8 mouse cellular contexts compared by ENCODE assay signal in genomic region chr11:54438366-54438781, GRCm38 (mm10). TPM values are rescaled to one million over a fixed set of nuclear protein-coding genes. Genes with fewer than 3 reads are reported as not detected.
DNase-seq lines count a peak whose midpoint lies in the region; ATAC-seq lines count a peak whose summit lies in the region.

No protein-coding gene starts in this region.

- peak overlapping the region; percentile 66 for H3K4me2 ChIP-seq in kidney, embryonic 16.5 days (replicated peaks; ENCODE audit: low read depth, low read length)
- H3K4me2 ChIP-seq in liver, embryonic 16.5 days (ENCODE audit: low read depth, low read length) = peak overlapping the region; percentile 63
- peak overlapping the region; percentile 70 for H3K4me2 ChIP-seq in neural tube, embryonic 11.5 days (ENCODE audit: low read depth)

- WGBS in kidney, embryonic 16.5 days = under 1% methylated on average over 46 of the region's 47 CpGs
- WGBS in liver, embryonic 16.5 days (ENCODE audit: insufficient replicate concordance) = under 1% methylated on average over 47 of the region's 47 CpGs
- under 1% methylated on average over 32 of the region's 47 CpGs for WGBS in neural tube, embryonic 11.5 days

- H3K36me3 ChIP-seq in kidney, embryonic 16.5 days (ENCODE audit: insufficient read depth, low read length) = no peaks in the 10 kb centered on the region
- H3K36me3 ChIP-seq in liver, embryonic 16.5 days (ENCODE audit: control insufficient read depth, insufficient read depth) = no peaks in the 10 kb centered on the region
- no peaks in the 10 kb centered on the region for H3K36me3 ChIP-seq in neural tube, embryonic 11.5 days (ENCODE audit: control insufficient read depth, insufficient read depth, low read length)

- peaks cover 17% of the 10 kb centered on the region for H3K4me1 ChIP-seq in kidney, embryonic 16.5 days (ENCODE audit: insufficient read depth, low read length)
- peaks cover 8% of the 10 kb centered on the region for H3K4me1 ChIP-seq in liver, embryonic 16.5 days (ENCODE audit: control insufficient read depth, low read depth, low read length)
- peaks cover 11% of the 10 kb centered on the region for H3K4me1 ChIP-seq in neural tube, embryonic 11.5 days (ENCODE audit: control insufficient read depth, insufficient read depth, low read length)

- peak overlapping the region; percentile 92 for H3K4me3 ChIP-seq in kidney, embryonic 16.5 days (ENCODE audit: low read length)
- H3K4me3 ChIP-seq in liver, embryonic 16.5 days (ENCODE audit: low read depth, low read length) = peak overlapping the region; percentile 82
- H3K4me3 ChIP-seq in neural tube, embryonic 11.5 days (ENCODE audit: low read depth, low read length) = peak overlapping the region; percentile 89

- ATAC-seq in kidney, embryonic 16.5 days (ENCODE audit: low FRiP score, low TSS enrichment) = peak; percentile 89
- peak; percentile 72 for ATAC-seq in liver, embryonic 16.5 days (ENCODE audit: low read depth)
- peak; percentile 78 for ATAC-seq in neural tube, embryonic 11.5 days (ENCODE audit: insufficient read depth, low FRiP score, low TSS enrichment)

- peak; percentile 43 to 47 for DNase-seq in CD8-positive naive resting alpha-beta T cell, adult 2 months (ENCODE audit: low read depth in 2 of 2, low spot score in 2 of 2)
- peak; percentile 78 for DNase-seq in ZHBTc4 (ENCODE audit: low read depth, low spot score)
- peak; percentile 66 for DNase-seq in embryo, embryonic 10.5 days (ENCODE audit: low spot score)
- peak; percentile 56 to 67 for DNase-seq in gastrocnemius, postnatal 4 days (ENCODE audit: low spot score in 2 of 2)
- DNase-seq in neural tube, embryonic 11.5 days (ENCODE audit: low spot score) = peak; percentile 67
- DNase-seq in urinary bladder, adult 2 months (ENCODE audit: low spot score) = peak; percentile 63

- no peaks in the 10 kb centered on the region for H3K27me3 ChIP-seq in kidney, embryonic 16.5 days (ENCODE audit: insufficient read depth, low read length)
- no peaks in the 10 kb centered on the region for H3K27me3 ChIP-seq in liver, embryonic 16.5 days (ENCODE audit: control insufficient read depth, insufficient read depth, low read depth, low read length)
- H3K27me3 ChIP-seq in neural tube, embryonic 11.5 days (ENCODE audit: control insufficient read depth, insufficient read depth, low read length) = no peaks in the 10 kb centered on the region

- H3K27ac ChIP-seq in kidney, embryonic 16.5 days (ENCODE audit: low read length) = peak overlapping the region; percentile 83
- H3K27ac ChIP-seq in liver, embryonic 16.5 days (ENCODE audit: low read length) = peak overlapping the region; percentile 87
- H3K27ac ChIP-seq in neural tube, embryonic 11.5 days (ENCODE audit: low read depth, low read length) = peak overlapping the region; percentile 63

- peak overlapping the region; percentile 94 for H3K9ac ChIP-seq in kidney, embryonic 16.5 days (replicated peaks; ENCODE audit: low read length)
- peak overlapping the region; percentile 94 for H3K9ac ChIP-seq in liver, embryonic 16.5 days (ENCODE audit: low read depth, low read length)
- H3K9ac ChIP-seq in neural tube, embryonic 11.5 days (ENCODE audit: low read length) = peak overlapping the region; percentile 86

- no peaks in the 10 kb centered on the region for H3K9me3 ChIP-seq in kidney, embryonic 16.5 days (ENCODE audit: low read length)
- H3K9me3 ChIP-seq in liver, embryonic 16.5 days (replicated peaks; ENCODE audit: control insufficient read depth, low read length) = no peaks in the 10 kb centered on the region
- no peaks in the 10 kb centered on the region for H3K9me3 ChIP-seq in neural tube, embryonic 11.5 days (ENCODE audit: control insufficient read depth, low read length)

RNA-seq across cellular contexts. Expression of gene Fnip1, which starts 0.4 kb away (rescaled TPM):
- total RNA-seq in gastrocnemius, postnatal 4 days (2021) = 10 to 100 TPM; 20.1 to 23.0 TPM
- 8.9 and 10.0 TPM in 2 replicates for polyA plus RNA-seq in kidney, embryonic 16.5 days (2015; fragmentation: Nextera tagmentation; extraction: Ambion mirVana)
- polyA plus RNA-seq in liver, embryonic 16.5 days (2015; fragmentation: Nextera tagmentation; extraction: Ambion mirVana) = 5.3 and 5.6 TPM in 2 replicates
- polyA plus RNA-seq in neural tube, embryonic 11.5 days (2014; fragmentation: Nextera tagmentation; extraction: Ambion mirVana) = 12.9 and 13.8 TPM in 2 replicates
- 11.1 and 12.9 TPM in 2 replicates for polyA plus RNA-seq in urinary bladder, adult 2 months (2012; rRNA removed)

Comparison
In these comparisons a context has a peak if more than half of its experiments do, and no peak if none do; other contexts are left out.
1. Peak in every context shown above with its lines: DNase-seq, ATAC-seq, H3K4me3 ChIP-seq and H3K27ac ChIP-seq.